Mouse (Mus musculus) retina, adult 2 months (tissue): ENCODE data around the gene Hist2h2be.
"Not testable (repeated sequence)": the region's sequence is repeated elsewhere in the genome, so short reads cannot be mapped to it uniquely, and the experiment has no call there.

Experiments used
- DNase-seq: peaks from one replicate; pipeline ENCODE4 v3.0.0-alpha.2; 2012; ENCODE audit warnings: low read depth, low spot score

The Hist2h2be gene

GRCm38 (mm10) chr3:96262216-96262875, 41.4 kb downstream of the Hist2h2be start:
- DNase-seq: no peak

- DNase-seq: peak; percentile 89
Observed at GRCm38 (mm10) chr3:96262979-96263550, 42.1 kb downstream of the Hist2h2be start, which contains the start of gene Hist2h4. Gene Hist2h4 (minus strand): TSS chr3:96263311.

GRCm38 (mm10) chr3:96263558-96264403, 42.9 kb downstream of the Hist2h2be start:
- no peak for DNase-seq

GRCm38 (mm10) chr3:96264404-96264949, 43.6 kb downstream of the Hist2h2be start:
- no peak for DNase-seq

- DNase-seq: no peak
Observed at GRCm38 (mm10) chr3:96266132-96266710, 45.3 kb downstream of the Hist2h2be start.

- no peak for DNase-seq
Observed at GRCm38 (mm10) chr3:96267541-96267940, 46.6 kb downstream of the Hist2h2be start.

GRCm38 (mm10) chr3:96268051-96268775, 47.3 kb downstream of the Hist2h2be start, which contains the start of gene Hist2h3b:
Gene Hist2h3b (plus strand): TSS chr3:96268654.
- no peak for DNase-seq

- DNase-seq: not testable (repeated sequence)
Observed at GRCm38 (mm10) chr3:96268776-96269378, 48.0 kb downstream of the Hist2h2be start.

- DNase-seq: peak; percentile 86
Observed at GRCm38 (mm10) chr3:96269511-96270474, 48.9 kb downstream of the Hist2h2be start, which contains the start of gene Hist2h2bb. Gene Hist2h2bb (plus strand): TSS chr3:96269752.
